Mouse (Mus musculus) adrenal gland, postnatal 0 days (tissue): ENCODE measurements around the gene Smarca2. TPM values are rescaled to one million over a fixed set of nuclear protein-coding genes. Genes with fewer than 3 reads are reported as not detected.

ENCODE experiments used
- polyA plus RNA-seq: library from polyadenylated mRNA; unstranded; fragments of >200 nt; fragmentation: Nextera tagmentation; extraction: Ambion mirVana; gene quantifications from 2 replicates; pipeline ENCODE4 v1.2.1, GENCODE M21; 2015

The Smarca2 gene
- polyA plus RNA-seq = 51.9 and 60.5 TPM in 2 replicates

DNA sequence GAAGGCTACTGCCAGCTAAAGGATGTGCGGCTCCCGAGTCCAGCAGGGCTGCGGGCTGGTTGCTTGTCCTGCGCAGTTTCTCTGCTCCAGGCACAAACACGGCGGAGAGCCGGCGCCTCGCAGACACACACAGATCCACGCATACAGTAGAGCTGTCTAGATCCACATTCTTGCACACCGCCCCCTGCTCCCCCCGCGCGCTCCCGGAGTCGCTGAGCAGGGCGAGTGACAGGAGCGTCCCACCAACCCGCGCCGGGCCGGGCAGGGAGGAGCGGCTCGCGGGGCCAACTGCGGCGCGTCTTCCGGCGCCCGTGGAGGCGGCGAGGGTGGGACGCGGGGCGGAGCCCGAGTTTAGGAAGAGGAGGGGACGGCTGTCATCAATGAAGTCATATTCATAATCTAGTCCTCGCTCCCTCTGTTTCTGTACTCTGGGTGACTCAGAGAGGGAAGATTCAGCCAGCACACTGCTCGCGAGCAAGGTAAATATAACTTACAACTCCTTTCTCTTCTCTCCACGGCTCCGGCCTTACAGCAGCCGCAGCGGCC is at the start of gene Smarca2:
Gene Smarca2 (plus strand): TSS at position 296 of the 546 bp plus-strand sequence.

